Mouse (Mus musculus) forebrain, embryonic 11.5 days (tissue): ENCODE measurements around the gene St3gal5. TPM values are rescaled to one million over a fixed set of nuclear protein-coding genes. Genes with fewer than 3 reads are reported as not detected.
"Not testable (repeated sequence)": the region's sequence is repeated elsewhere in the genome, so short reads cannot be mapped to it uniquely, and the experiment has no call there.

Source experiments
- ATAC-seq: fragments of 200-750 bp; cut with Nextera tagmentation; replicated peaks from 2 replicates; pipeline ENCODE4 v1.8.0; 2017; ENCODE audit warnings: moderate TSS enrichment; ENCODE audit not compliant: low FRiP score
- DNase-seq: peaks from one replicate; pipeline ENCODE4 v3.0.0-alpha.2; 2017; ENCODE audit warnings: low spot score
- H3K27ac ChIP-seq: fragments of 300-500 bp; sonication (generic); 2 replicates; pipeline ENCODE4 v1.5.1; 2014; ENCODE audit warnings: low read depth, low read length
- H3K27me3 ChIP-seq: fragments of 300-500 bp; sonication (generic); 2 replicates; pipeline ENCODE4 v1.6.1; 2014; ENCODE audit warnings: mild to moderate bottlenecking, low read length, mixed read lengths; ENCODE audit not compliant: control insufficient read depth, insufficient read depth
- H3K36me3 ChIP-seq: fragments of 300-500 bp; sonication (generic); 2 replicates; pipeline ENCODE4 v1.6.1; 2014; ENCODE audit warnings: mild to moderate bottlenecking, low read length, moderate library complexity, mixed read lengths; ENCODE audit not compliant: control insufficient read depth, insufficient read depth
- H3K4me1 ChIP-seq: fragments of 300-500 bp; sonication (generic); replicated peaks from 2 replicates; pipeline ENCODE4 v1.6.1; 2014; ENCODE audit warnings: low read length, mixed read lengths; ENCODE audit not compliant: control insufficient read depth, insufficient read depth
- H3K4me2 ChIP-seq: fragments of 300-500 bp; sonication (generic); 2 replicates; pipeline ENCODE4 v1.6.1; 2014; ENCODE audit warnings: low read depth, mild to moderate bottlenecking, low read length, moderate library complexity, mixed read lengths; ENCODE audit not compliant: severe bottlenecking
- H3K4me3 ChIP-seq: fragments of 300-500 bp; sonication (generic); 2 replicates; pipeline ENCODE4 v1.5.1; 2014; ENCODE audit warnings: low read depth, low read length
- H3K9ac ChIP-seq: fragments of 300-500 bp; sonication (generic); 2 replicates; pipeline ENCODE4 v1.6.1; 2014; ENCODE audit warnings: low read length
- H3K9me3 ChIP-seq: fragments of 300-500 bp; sonication (generic); 2 replicates; pipeline ENCODE4 v1.6.1; 2016; ENCODE audit warnings: low read length, mixed read lengths; ENCODE audit not compliant: control insufficient read depth
- WGBS: fragments of 180-500 bp; shearing (Covaris S2); extraction: QIAGEN DNeasy Blood & Tissue Kit; methylation state at CpG from one replicate; pipeline ENCODE4 v1.1.7; 2014; 5-methylcytosine and 5-hydroxymethylcytosine counted together
- polyA plus RNA-seq: library from polyadenylated mRNA; unstranded; fragments of >200 nt; fragmentation: Nextera tagmentation; extraction: Ambion mirVana; gene quantifications from 2 replicates; pipeline ENCODE4 v1.2.1, GENCODE M21; 2014

Gene St3gal5
- polyA plus RNA-seq, 1 experiment from 2014 or later = 43.3 TPM

GRCm38 (mm10) chr6:72142561-72142960, 45.2 kb downstream of the St3gal5 start:
- Histone ChIP-seq H3K4me2 (no peak overlapping the region), H3K9ac (no peak overlapping the region), H3K4me1 (no peaks in the 10 kb centered on the region), H3K4me3 (no peak overlapping the region), H3K27ac (no peak overlapping the region), H3K36me3 (no peaks in the 10 kb centered on the region), H3K27me3 (no peaks in the 10 kb centered on the region), H3K9me3 (no peaks in the 10 kb centered on the region)
- ATAC-seq = no peak
- WGBS = 93% methylated on average over 4 of the region's 4 CpGs
- no peak for DNase-seq

- H3K27me3 ChIP-seq = no peaks in the 10 kb centered on the region
- no peak overlapping the region for H3K27ac ChIP-seq
- no peak overlapping the region for H3K4me2 ChIP-seq
- 91% methylated on average over 7 of the region's 7 CpGs for WGBS
- no peak for DNase-seq
- no peaks in the 10 kb centered on the region for H3K4me1 ChIP-seq
- no peak overlapping the region for H3K4me3 ChIP-seq
- H3K9ac ChIP-seq = no peak overlapping the region
- H3K36me3 ChIP-seq = peaks cover 2% of the 10 kb centered on the region; the same call in 1 of the 2 replicates
- H3K9me3 ChIP-seq = no peaks in the 10 kb centered on the region; the same call in 1 of the 2 replicates
- no peak for ATAC-seq
Measured at GRCm38 (mm10) chr6:72144353-72144752, 47.0 kb downstream of the St3gal5 start.

- no peak overlapping the region for H3K4me3 ChIP-seq
- WGBS = 90% methylated on average over 14 of the region's 14 CpGs
- no peak overlapping the region for H3K4me2 ChIP-seq
- no peak overlapping the region for H3K27ac ChIP-seq
- H3K36me3 ChIP-seq = peaks cover 3% of the 10 kb centered on the region; the same call in 1 of the 2 replicates
- no peak for DNase-seq
- H3K9me3 ChIP-seq = no peaks in the 10 kb centered on the region; the same call in 1 of the 2 replicates
- H3K4me1 ChIP-seq = no peaks in the 10 kb centered on the region
- no peak overlapping the region for H3K9ac ChIP-seq
- H3K27me3 ChIP-seq = no peaks in the 10 kb centered on the region
- no peak for ATAC-seq
Measured at GRCm38 (mm10) chr6:72146803-72147202, 49.4 kb downstream of the St3gal5 start.

- Histone ChIP-seq H3K4me1 (no peaks in the 10 kb centered on the region), H3K9ac (no peak overlapping the region), H3K36me3 (peaks cover 3% of the 10 kb centered on the region; the same call in 1 of the 2 replicates), H3K4me3 (no peak overlapping the region), H3K27ac (no peak overlapping the region), H3K4me2 (no peak overlapping the region), H3K9me3 (no peaks in the 10 kb centered on the region; the same call in 1 of the 2 replicates), H3K27me3 (no peaks in the 10 kb centered on the region)
- ATAC-seq (no peak), DNase-seq (no peak)
- 96% methylated on average over 4 of the region's 4 CpGs for WGBS
Measured at GRCm38 (mm10) chr6:72148721-72149120, 51.3 kb downstream of the St3gal5 start.

- no peaks in the 10 kb centered on the region for H3K4me1 ChIP-seq
- H3K9ac ChIP-seq = no peak overlapping the region
- H3K27ac ChIP-seq = no peak overlapping the region
- DNase-seq (no peak), ATAC-seq (no peak)
- peaks cover 3% of the 10 kb centered on the region; the same call in 1 of the 2 replicates for H3K36me3 ChIP-seq
- H3K27me3 ChIP-seq = no peaks in the 10 kb centered on the region
- WGBS = 88% methylated on average over 3 of the region's 3 CpGs
- H3K4me3 ChIP-seq = no peak overlapping the region
- no peaks in the 10 kb centered on the region; the same call in 1 of the 2 replicates for H3K9me3 ChIP-seq
- H3K4me2 ChIP-seq = no peak overlapping the region
Measured at GRCm38 (mm10) chr6:72149797-72150196, 52.4 kb downstream of the St3gal5 start.

GRCm38 (mm10) chr6:72152707-72153106, 55.3 kb downstream of the St3gal5 start:
- H3K9ac ChIP-seq = no peak overlapping the region
- H3K27me3 ChIP-seq = no peaks in the 10 kb centered on the region
- H3K36me3 ChIP-seq = peaks cover 3% of the 10 kb centered on the region; the same call in 1 of the 2 replicates
- H3K4me3 ChIP-seq = no peak overlapping the region
- no peak overlapping the region for H3K27ac ChIP-seq
- DNase-seq (no peak), ATAC-seq (no peak)
- H3K4me1 ChIP-seq = no peaks in the 10 kb centered on the region
- H3K4me2 ChIP-seq = no peak overlapping the region
- 91% methylated on average over 7 of the region's 7 CpGs for WGBS
- no peaks in the 10 kb centered on the region; the same call in 1 of the 2 replicates for H3K9me3 ChIP-seq

- Histone ChIP-seq H3K9ac (no peak overlapping the region), H3K36me3 (peaks cover 3% of the 10 kb centered on the region; the same call in 1 of the 2 replicates)
Measured at GRCm38 (mm10) chr6:72153455-72153854, 56.1 kb downstream of the St3gal5 start.

GRCm38 (mm10) chr6:72154008-72154407, 56.6 kb downstream of the St3gal5 start:
- not testable (repeated sequence) for DNase-seq, ATAC-seq, H3K4me3 ChIP-seq, H3K9me3 ChIP-seq, H3K27ac ChIP-seq, H3K4me2 ChIP-seq, H3K9ac ChIP-seq, H3K36me3 ChIP-seq, H3K4me1 ChIP-seq, H3K27me3 ChIP-seq
- 78% methylated on average over 3 of the region's 5 CpGs for WGBS

More at GRCm38 (mm10) chr6:72153455-72153854, 56.1 kb downstream of the St3gal5 start:
- H3K4me1 ChIP-seq = no peaks in the 10 kb centered on the region
- DNase-seq (no peak), ATAC-seq (no peak)
- no peak overlapping the region for H3K27ac ChIP-seq
- H3K27me3 ChIP-seq = no peaks in the 10 kb centered on the region
- H3K4me2 ChIP-seq = no peak overlapping the region
- H3K4me3 ChIP-seq = no peak overlapping the region
- H3K9me3 ChIP-seq = no peaks in the 10 kb centered on the region; the same call in 1 of the 2 replicates
- 90% methylated on average over 11 of the region's 11 CpGs for WGBS

- DNase-seq (no peak), ATAC-seq (no peak)
- Histone ChIP-seq H3K27ac (no peak overlapping the region), H3K27me3 (no peaks in the 10 kb centered on the region), H3K9me3 (no peaks in the 10 kb centered on the region; the same call in 1 of the 2 replicates), H3K36me3 (no peaks in the 10 kb centered on the region), H3K9ac (no peak overlapping the region), H3K4me2 (no peak overlapping the region), H3K4me3 (no peak overlapping the region), H3K4me1 (no peaks in the 10 kb centered on the region)
- 88% methylated on average over 7 of the region's 7 CpGs for WGBS
Measured at GRCm38 (mm10) chr6:72154938-72155531, 57.6 kb downstream of the St3gal5 start.
